Mouse (Mus musculus): ENCODE measurements around the gene Grik4.
"Not testable (repeated sequence)": the region's sequence is repeated elsewhere in the genome, so short reads cannot be mapped to it uniquely, and the experiment has no call there.

The Grik4 gene

DNA sequence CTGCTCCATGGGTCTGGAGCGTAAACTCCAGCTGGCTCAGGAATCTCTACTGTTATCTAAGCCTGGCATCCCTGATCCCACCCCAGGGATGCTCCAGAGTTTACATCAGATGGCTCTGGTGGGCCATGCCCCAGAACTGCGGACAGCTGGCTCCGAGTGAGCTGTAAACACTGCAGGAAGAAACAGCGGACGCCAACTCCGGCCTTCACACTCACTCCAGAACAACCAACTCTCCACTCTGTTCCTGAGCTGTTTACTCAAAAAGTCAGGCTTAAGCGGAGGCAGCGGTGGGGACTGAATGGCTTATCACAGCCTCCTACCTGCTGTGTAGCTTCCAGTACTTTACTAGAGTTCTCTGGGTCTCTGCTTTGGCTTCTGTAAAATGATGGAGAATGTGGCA lies 150.7 kb downstream of the Grik4 start:
- DNase-seq, result no peak

- no peak for DNase-seq
These were observed 151.9 kb downstream of the Grik4 start for GRCm38 (mm10) chr9:42792381-42792780.

GRCm38 (mm10) chr9:42791779-42792178 lies 152.5 kb downstream of the Grik4 start:
- DNase-seq, result no peak

- no peak for DNase-seq
These were observed 152.9 kb downstream of the Grik4 start for GRCm38 (mm10) chr9:42791346-42791745.

DNA sequence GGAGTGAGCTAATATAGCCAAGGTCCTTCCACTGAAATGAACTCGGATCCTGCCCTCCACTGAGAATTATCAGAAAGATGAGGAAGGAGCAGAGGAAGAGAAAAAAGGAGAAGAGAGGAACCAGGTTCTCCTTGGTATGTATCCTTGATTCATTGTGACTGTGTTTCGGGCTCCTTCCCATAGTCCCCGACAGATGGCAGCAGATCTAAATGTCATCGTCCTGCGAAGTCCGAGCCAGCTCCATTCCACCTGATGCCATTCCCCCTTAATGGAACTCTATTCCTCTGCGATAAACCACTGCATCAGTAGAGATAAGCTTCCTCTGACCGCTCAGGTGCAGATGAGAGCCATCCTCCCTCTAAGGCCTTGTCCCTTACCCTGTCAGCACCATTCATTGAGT lies 155.8 kb downstream of the Grik4 start:
- peak; percentile 25 for DNase-seq

- DNase-seq, result no peak
These were observed 157.4 kb downstream of the Grik4 start for GRCm38 (mm10) chr9:42786882-42787281.

DNA sequence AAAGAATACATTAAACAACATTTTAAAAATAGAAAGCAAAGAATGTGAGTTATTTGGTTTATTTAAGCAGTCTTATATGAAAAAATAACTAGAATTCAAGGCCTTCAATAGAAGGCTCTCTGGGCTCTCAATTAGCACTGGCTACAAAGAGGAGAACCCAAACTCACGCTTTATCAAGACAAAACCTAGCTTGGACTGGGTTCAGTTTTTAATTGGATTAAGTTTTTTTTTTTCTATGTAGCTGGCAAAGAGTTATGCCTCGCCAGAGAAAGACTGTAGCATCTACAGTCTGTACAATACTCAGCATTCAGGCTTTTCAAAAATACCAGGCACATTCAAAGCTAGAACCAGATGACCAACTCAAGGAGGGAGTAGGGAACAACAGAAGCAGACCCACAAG lies 158.0 kb downstream of the Grik4 start:
- no peak for DNase-seq

- no peak for DNase-seq
These were observed 159.0 kb downstream of the Grik4 start for GRCm38 (mm10) chr9:42785173-42785830.

DNA sequence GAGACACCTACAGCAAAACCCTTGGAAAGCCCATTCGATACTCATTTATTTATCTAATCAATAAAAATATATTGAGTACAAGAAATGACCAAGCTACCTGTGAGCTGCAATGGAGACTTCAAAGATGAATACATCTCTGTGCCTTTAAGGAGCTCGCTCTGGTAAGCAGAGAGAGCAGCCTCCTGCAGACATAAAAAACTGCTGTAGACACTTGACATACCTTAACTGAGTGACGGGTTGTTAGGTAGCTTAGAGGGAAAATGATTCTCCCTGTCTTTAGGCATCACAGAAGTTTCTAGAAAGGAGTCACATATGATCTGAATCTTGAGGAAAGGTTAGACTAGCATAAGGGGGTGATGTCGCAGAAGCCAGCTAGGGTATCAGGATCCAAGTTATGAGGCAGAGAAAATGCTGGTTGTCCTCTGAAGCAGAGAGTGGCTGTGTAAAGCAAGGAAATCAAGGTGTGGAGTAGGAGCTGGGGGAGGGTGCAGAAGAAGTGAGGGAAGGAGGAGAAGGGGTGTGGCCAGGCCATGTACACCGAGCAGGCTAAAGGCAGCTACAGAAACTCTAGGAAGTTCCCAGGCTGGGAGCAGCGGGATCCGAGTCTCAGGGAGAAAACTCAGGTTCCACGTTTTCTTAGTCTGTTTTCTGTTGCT lies 160.9 kb downstream of the Grik4 start:
- DNase-seq, result no peak

DNA sequence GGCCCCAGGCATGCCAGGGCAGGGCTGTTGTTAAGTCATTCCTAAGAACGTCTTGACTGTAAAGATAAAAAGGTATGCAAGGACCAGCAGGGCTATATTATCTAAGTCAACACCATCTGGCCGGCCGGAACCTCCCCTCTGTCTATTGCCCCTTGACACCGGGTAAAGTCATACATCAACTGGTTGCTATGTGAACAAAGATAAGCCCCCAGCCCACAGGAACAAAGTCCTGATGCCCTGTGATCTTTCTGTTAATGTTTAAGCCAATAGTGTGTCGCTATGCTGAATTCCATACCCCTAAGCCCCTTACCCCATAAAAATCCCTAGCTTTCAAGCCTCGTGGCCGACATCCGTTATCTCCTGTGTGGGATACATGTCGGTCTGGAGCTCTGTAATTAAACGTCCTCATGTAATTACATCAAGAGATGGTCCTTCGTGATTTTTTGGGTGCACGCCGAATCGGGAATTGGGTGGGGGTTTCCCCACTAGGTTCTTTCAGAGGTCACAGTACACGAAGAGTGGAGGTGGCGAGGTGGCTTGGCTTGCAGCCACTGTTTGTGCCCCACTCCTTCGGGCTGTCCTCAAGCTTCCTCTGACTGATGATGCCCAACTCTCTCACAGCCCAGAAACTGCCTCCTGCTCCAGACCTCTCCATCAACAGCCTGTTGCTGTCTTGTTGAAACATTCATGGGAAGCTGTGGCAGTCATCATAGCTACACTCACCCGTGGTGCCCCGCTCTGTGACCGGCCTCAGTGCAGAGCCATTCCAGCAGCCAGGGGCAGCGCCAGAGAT lies 165.6 kb downstream of the Grik4 start:
- DNase-seq, result not testable (repeated sequence)

GRCm38 (mm10) chr9:42777913-42778312 lies 166.4 kb downstream of the Grik4 start:
- no peak for DNase-seq

DNA sequence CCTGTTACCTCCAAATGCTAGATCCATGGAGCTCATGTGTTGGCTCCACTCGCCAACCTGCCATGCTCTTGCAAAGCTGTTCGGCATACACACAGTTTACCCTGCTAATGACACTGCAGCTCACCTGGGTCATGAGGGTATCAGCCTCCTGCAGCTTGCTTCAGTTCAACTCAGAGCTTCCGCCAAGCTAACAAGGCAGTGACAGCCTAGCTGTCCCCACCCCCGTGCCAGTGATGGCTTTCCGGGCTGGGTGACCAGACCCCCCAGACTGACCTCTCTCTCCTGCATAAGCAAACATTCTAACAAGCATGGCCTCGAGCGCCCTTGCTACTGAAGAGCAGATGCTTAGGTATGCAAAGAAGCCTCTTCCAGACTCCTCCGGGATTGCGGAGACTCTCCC lies 167.5 kb downstream of the Grik4 start:
- no peak for DNase-seq

- DNase-seq, result no peak
These were observed 179.3 kb downstream of the Grik4 start for GRCm38 (mm10) chr9:42764823-42765560.

DNA sequence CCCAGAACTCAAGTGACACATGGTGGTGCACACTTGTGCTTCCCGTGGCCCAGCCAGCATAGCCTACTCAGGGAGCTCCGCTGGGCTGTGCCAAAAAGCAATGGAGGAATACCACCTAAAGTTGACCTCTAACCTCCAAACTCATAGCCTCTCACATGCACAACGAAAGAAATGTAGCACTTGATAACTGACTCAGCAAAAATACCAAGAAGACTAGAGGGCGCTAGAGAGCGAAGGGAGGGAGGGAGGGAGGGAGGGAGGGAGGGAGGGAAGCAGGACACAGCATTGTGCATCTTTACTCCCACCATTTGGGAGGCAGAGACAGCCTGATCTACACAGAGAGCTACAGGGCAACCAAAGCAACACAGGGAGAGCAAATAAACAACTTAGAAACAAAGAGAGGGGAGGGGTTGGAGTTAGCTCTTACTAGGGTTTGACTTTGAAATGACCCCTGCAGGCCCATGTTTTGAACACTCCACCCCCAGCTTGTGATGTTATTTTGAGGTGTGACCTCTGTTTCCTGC lies 185.5 kb downstream of the Grik4 start:
- DNase-seq, result no peak

- no peak for DNase-seq
These were observed 187.2 kb downstream of the Grik4 start for GRCm38 (mm10) chr9:42757012-42757640.

DNA sequence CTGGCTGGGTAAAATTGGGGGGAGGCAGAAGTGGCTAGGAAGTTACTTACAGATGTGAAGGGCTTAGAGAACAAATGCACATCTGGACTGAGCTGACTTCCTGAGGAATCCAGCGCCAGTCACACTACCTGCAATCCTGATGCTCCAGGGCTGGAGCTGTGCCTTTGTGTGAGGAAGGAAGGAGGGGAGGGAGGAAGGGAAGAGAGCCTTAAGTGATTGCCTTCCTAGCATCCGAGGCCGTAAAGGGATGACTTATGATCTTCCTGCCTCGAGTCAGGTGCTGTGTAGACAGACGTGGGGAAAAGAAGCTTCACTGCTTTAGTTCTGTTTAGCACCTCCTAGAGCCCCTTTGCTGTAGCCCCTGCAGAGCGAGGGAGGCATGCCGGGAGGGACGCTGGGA lies 189.6 kb downstream of the Grik4 start:
- no peak for DNase-seq

DNA sequence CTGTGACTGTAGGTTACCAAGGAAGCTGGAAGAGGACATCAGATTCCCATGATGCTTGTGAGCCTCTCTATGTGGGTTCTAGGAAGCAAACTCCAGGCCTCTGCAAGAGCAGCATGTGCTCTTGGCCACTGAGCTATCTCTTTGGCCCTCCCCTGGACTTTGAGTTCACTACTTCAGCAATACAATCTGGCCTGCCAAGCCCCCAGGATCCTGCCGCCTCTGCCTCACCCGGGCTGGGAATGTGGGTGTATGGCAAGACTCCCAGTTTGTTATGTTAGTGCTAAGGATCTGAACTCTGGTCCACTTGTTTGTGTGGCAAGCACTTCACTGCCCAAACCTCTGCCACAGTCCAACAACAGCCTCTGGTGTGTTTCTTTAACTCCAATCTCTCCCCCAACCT lies 193.1 kb downstream of the Grik4 start:
- DNase-seq, result no peak

- DNase-seq, result no peak
These were observed 194.1 kb downstream of the Grik4 start for GRCm38 (mm10) chr9:42750176-42750575.

DNA sequence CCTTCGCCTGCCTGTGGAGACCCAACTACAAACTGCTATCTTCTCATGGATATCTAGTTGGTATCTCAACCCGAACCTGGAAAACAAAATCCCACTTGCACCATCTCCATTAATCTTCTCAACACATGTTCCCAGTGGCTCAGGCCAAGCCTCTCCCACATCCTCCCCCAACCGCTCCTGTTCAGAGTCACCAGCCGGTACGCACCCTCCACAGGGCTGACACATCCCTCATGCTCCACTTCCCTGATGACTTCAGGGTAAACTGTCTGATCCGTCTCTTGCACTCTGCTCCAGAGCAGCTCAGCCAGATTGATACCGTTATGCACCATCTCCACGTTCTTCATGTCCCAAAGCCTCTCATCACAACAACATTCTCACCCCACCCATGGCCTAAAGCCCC lies 198.3 kb downstream of the Grik4 start:
- DNase-seq, result no peak

GRCm38 (mm10) chr9:42742385-42742784 lies 201.9 kb downstream of the Grik4 start:
- no peak for DNase-seq

DNA sequence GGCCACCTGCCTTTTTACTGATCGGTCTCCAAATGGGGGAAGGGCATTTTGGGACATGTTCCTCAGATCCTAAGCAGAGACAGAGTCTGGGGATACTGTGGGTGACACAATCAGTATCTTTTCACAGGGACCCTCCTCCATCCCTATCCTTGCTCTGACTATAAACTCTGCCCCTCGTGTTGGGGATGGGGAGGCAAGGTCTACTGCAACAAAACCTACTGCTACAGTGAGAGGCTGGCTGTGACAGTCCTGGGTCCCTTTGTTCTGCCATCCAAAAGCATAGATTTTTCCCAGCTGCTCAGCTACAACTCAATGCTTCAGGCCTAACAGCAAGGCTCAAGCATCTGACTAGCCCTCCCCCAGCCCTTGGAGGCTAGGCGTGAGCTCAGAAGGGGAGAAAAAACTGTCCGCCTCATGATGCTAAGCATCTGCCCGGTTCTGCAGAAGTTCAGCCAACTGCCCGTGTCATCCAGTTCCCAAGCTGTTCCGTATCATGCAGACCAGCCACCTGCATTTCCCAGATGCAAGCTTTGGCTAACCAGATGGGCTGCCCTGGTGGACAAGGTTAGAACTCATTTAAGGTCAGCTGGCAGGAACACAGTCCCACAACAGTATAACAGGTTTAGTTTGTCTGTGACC lies 207.5 kb downstream of the Grik4 start:
- DNase-seq, result no peak

- no peak for DNase-seq
These were observed 209.2 kb downstream of the Grik4 start for GRCm38 (mm10) chr9:42735086-42735485.

All from kidney, adult 11 months (tissue).